Mouse (Mus musculus): Measurements from ENCODE around the gene Fstl4. TPM values are rescaled to one million over a fixed set of nuclear protein-coding genes. Genes with fewer than 3 reads are reported as not detected.

The Fstl4 gene
- total RNA-seq (2022), result 10 to 100 TPM; 11.3 to 14.9 (median 13.1) TPM

GRCm38 (mm10) chr11:52764461-52764893, at the start of gene Fstl4:
Gene Fstl4, plus strand, starts transcription at chr11:52764634.
- peak in 1 of 2 experiments; percentile 23 for DNase-seq (ENCODE audit: low spot score in 2 of 2)

GRCm38 (mm10) chr11:52718570-52718969, 45.9 kb upstream of the Fstl4 start:
- DNase-seq (ENCODE audit: low spot score in 2 of 2), result no peak

- DNase-seq (ENCODE audit: low spot score in 2 of 2), result no peak
These were observed 43.3 kb upstream of the Fstl4 start for GRCm38 (mm10) chr11:52721087-52721486.

GRCm38 (mm10) chr11:52722706-52723105, 41.7 kb upstream of the Fstl4 start:
- no peak for DNase-seq (ENCODE audit: low spot score in 2 of 2)

GRCm38 (mm10) chr11:52726001-52726400, 38.4 kb upstream of the Fstl4 start:
- no peak for DNase-seq (ENCODE audit: low spot score in 2 of 2)

GRCm38 (mm10) chr11:52728479-52728878, 36.0 kb upstream of the Fstl4 start:
- no peak for DNase-seq (ENCODE audit: low spot score in 2 of 2)

- no peak for DNase-seq (ENCODE audit: low spot score in 2 of 2)
These were observed 34.5 kb upstream of the Fstl4 start for GRCm38 (mm10) chr11:52729890-52730289.

GRCm38 (mm10) chr11:52731979-52732378, 32.5 kb upstream of the Fstl4 start:
- no peak for DNase-seq (ENCODE audit: low spot score in 2 of 2)

- no peak for DNase-seq (ENCODE audit: low spot score in 2 of 2)
These were observed 29.8 kb upstream of the Fstl4 start for GRCm38 (mm10) chr11:52734493-52735195.

- DNase-seq (ENCODE audit: low spot score in 2 of 2), result no peak
These were observed 25.2 kb upstream of the Fstl4 start for GRCm38 (mm10) chr11:52739187-52739586.

- DNase-seq (ENCODE audit: low spot score in 2 of 2), result no peak
These were observed 24.0 kb upstream of the Fstl4 start for GRCm38 (mm10) chr11:52740466-52740865.

GRCm38 (mm10) chr11:52743956-52744355, 20.5 kb upstream of the Fstl4 start:
- no peak for DNase-seq (ENCODE audit: low spot score in 2 of 2)

- DNase-seq (ENCODE audit: low spot score in 2 of 2), result no peak
These were observed 19.6 kb upstream of the Fstl4 start for GRCm38 (mm10) chr11:52744593-52745450.

- DNase-seq (ENCODE audit: low spot score in 2 of 2), result no peak
These were observed 17.2 kb upstream of the Fstl4 start for GRCm38 (mm10) chr11:52747206-52747605.

GRCm38 (mm10) chr11:52747766-52748456, 16.5 kb upstream of the Fstl4 start:
- DNase-seq (ENCODE audit: low spot score in 2 of 2), result no peak

- no peak for DNase-seq (ENCODE audit: low spot score in 2 of 2)
These were observed 14.4 kb upstream of the Fstl4 start for GRCm38 (mm10) chr11:52749988-52750387.

GRCm38 (mm10) chr11:52752524-52752923, 11.9 kb upstream of the Fstl4 start:
- no peak for DNase-seq (ENCODE audit: low spot score in 2 of 2)

GRCm38 (mm10) chr11:52753261-52753660, 11.2 kb upstream of the Fstl4 start:
- DNase-seq (ENCODE audit: low spot score in 2 of 2), result no peak

GRCm38 (mm10) chr11:52761800-52762199, 2.6 kb upstream of the Fstl4 start:
- DNase-seq (ENCODE audit: low spot score in 2 of 2), result no peak

- DNase-seq (ENCODE audit: low spot score in 2 of 2), result no peak
These were observed 652 bp downstream of the Fstl4 start for GRCm38 (mm10) chr11:52764894-52765677.

- DNase-seq (ENCODE audit: low spot score in 2 of 2), result peak; percentile 33 to 44
These were observed 1.3 kb downstream of the Fstl4 start for GRCm38 (mm10) chr11:52765678-52766254.

All from layer of hippocampus, adult 8-10 months (tissue).